Mouse (Mus musculus) T-helper 2 cell (primary cell): ENCODE results near the gene Foxj3.
"Not testable (repeated sequence)": the region's sequence is repeated elsewhere in the genome, so short reads cannot be mapped to it uniquely, and the experiment has no call there.

Experiments
- in situ Hi-C: fragments of 300-600 bp; cut with MboI, MseI; formaldehyde crosslinking; loops from one replicate; pipeline ENCODE4 v1.15.1; 2025; ENCODE audit warnings: high pct_unique_total_duplicates

Foxj3 gene

GRCm38 (mm10) chr4:119536615-119537014 lies at the start of gene Foxj3:
TSS of gene Foxj3 (plus strand) at chr4:119537004.
- in situ Hi-C loops = not testable (repeated sequence)

- in situ Hi-C loops = loop anchor here (5.0 to 25.0 kb wide), 2 partner anchors 32 to 1977 kb away; no protein-coding TSS in a partner anchor
Observed at GRCm38 (mm10) chr4:119489666-119490065, 47.1 kb upstream of the Foxj3 start.

- in situ Hi-C loops = loop anchor here (5.0 to 25.0 kb wide), 2 partner anchors 34 to 1979 kb away; no protein-coding TSS in a partner anchor
Observed at GRCm38 (mm10) chr4:119490806-119491205, 46.0 kb upstream of the Foxj3 start.

GRCm38 (mm10) chr4:119492291-119492932 lies 44.4 kb upstream of the Foxj3 start, which contains the start of gene Rimkla:
TSS of gene Rimkla (minus strand) at chr4:119492628.
- in situ Hi-C loops = loop anchor here (5.0 to 25.0 kb wide), 2 partner anchors 35 to 1980 kb away; no protein-coding TSS in a partner anchor

- in situ Hi-C loops = loop anchor here (5.0 to 25.0 kb wide), 2 partner anchors 36 to 1981 kb away; no protein-coding TSS in a partner anchor
Observed at GRCm38 (mm10) chr4:119492933-119493327, 43.9 kb upstream of the Foxj3 start.

DNA sequence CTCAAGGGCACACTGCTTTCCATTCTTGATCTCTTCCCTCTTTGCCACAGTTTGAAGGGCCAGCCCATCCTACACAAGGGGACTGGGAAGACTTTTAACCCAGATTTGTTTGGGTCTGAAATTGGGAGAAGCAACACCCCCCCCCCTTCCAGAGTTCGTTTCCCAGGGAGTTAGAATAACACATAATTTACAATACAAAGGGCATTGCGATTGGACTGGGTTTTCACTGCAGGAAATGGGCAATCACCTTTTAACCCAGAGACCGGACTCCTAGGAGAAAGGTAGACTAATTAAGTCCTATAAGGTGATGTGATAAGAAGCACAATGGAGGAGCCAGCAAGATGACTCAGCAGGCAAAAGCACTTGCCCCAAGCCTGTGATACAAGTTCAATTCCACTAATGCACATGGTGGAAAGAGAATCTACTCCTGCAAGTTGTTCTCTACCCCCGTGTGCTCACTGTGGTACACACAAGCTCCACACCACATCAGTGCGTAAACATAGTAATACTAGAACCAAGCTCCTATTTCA lies 38.4 kb upstream of the Foxj3 start:
- in situ Hi-C loops = loop anchor here (25.0 kb wide), 1 partner anchor 1986 kb away; no protein-coding TSS in a partner anchor

GRCm38 (mm10) chr4:119511591-119511990 lies 25.2 kb upstream of the Foxj3 start:
- in situ Hi-C loops = no loop called here

GRCm38 (mm10) chr4:119512731-119513141 lies 24.1 kb upstream of the Foxj3 start:
- in situ Hi-C loops = no loop called here

DNA sequence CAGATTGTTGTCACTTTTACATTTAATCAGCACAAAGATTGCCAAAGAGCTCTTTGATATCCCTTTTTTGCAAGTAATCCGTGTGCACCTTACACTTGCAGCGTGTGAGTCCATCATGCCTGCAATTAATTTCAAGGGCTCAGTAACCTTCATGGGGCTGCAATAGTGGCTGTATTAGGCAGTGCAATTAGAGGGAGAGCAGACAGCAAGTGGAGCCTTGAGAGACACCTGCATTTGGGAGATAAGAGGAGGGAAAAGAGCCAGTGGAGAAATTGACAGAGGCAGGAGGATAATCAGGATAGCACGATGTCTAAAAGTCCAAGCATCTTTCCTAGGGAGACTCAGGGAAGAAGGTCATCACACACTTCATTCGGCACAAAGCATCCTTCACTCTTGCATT lies 13.2 kb upstream of the Foxj3 start:
- in situ Hi-C loops = no loop called here

GRCm38 (mm10) chr4:119524010-119524409 lies 12.8 kb upstream of the Foxj3 start:
- in situ Hi-C loops = no loop called here

GRCm38 (mm10) chr4:119524466-119524865 lies 12.3 kb upstream of the Foxj3 start:
- in situ Hi-C loops = no loop called here

DNA sequence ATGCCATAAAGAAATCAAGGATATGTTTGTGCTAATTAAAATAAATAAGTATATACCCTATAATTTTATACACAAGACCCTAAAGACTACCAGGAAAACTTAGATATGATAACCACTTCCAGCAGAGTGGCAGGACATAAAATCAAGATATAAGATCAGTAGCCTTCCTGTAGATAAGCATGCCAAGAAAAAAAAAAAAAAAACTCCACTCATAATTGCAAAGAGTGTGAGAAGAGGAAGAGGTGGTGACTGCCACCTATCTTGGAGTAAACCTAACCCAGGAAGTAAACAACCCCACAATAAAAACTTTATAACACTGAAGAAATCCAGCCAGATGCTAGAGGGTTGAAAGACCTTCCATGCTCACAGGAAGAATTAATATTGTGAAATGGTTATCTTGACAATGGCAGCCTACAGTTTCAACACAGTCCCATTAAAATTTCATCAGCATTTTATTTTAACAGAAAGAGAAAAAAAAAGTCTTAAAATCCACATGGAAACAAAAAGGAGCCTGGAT lies 10.4 kb upstream of the Foxj3 start:
- in situ Hi-C loops = no loop called here

DNA sequence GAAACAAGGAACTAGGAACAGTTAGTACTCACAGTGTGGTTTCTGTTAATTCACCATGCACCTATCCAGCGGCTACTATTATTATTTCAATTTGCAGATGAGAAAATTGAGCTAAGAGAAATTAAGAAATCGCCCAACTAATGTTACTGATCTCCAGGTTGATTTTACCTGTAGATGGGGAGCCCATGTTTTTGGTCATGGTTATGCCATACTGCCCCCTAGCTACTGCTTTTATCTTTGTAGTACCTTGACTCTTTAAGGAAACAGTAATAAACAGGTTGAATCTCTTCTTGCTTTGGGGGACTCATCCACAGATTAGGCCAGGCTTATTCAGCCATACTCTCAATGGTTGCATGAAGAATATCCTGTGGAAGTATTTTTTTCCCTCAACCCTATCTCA lies 5.0 kb upstream of the Foxj3 start:
- in situ Hi-C loops = no loop called here

DNA sequence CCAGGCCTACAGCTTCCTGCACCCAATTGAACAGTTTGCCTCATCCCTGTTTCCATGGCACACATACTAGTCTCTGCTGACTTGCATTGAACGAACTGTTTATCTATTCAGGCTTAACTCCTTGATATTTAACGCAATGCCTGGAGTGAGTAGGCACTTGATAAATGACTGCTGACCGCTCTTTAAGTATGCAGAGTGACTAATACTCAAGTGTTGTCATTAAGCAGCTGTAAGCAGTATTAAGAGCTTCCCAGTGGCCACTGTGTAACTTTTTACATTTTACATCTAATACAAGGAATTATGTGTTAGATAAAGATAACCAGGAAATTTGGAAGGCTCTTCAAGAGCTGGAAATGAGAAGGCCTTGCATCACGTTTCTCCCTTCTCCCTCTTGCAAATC lies 1.7 kb upstream of the Foxj3 start:
- in situ Hi-C loops = no loop called here

DNA sequence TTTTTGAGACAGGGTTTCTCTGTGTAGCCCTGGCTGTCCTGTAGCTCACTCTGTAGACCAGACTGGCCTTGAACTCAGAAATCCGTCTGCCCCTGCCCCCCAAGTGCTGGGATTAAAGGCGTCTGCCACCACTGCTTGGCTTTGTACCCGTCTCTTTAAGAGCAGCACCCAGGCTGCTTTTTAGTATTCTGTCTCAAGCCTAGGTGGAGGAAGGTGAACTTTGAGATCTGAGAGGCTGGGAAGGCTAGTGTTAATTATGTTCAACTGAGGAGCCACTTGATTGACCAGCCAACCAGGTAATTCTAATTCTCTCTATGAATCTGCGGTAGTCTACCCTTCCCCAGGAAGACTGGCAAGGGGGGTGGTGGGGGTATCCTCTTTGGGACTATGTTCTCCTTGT lies 632 bp downstream of the Foxj3 start:
- in situ Hi-C loops = no loop called here

- in situ Hi-C loops = no loop called here
Observed at GRCm38 (mm10) chr4:119539031-119539824, 2.4 kb downstream of the Foxj3 start, which contains the start of gene Frg2f1. TSS of gene Frg2f1 (minus strand) at chr4:119539529.

GRCm38 (mm10) chr4:119539836-119540532 lies 3.2 kb downstream of the Foxj3 start:
- in situ Hi-C loops = no loop called here

DNA sequence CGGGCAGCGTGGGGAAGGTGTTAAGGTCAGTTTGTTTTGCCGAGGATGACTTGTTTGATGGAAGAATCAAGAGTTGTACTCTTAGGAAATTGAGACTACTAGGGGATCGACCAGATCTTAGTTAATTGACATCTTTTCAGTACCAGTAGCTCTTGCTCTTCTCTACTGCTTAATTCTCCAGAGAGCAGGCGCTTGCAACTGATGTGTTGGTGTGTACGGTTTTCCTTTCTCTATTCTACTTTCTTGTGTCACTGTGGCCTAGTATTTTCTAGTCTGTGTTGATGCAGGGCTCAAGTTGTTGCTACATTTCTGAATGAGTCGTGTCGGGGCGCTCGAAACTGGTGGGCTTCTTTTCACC lies 3.7 kb downstream of the Foxj3 start:
- in situ Hi-C loops = no loop called here

DNA sequence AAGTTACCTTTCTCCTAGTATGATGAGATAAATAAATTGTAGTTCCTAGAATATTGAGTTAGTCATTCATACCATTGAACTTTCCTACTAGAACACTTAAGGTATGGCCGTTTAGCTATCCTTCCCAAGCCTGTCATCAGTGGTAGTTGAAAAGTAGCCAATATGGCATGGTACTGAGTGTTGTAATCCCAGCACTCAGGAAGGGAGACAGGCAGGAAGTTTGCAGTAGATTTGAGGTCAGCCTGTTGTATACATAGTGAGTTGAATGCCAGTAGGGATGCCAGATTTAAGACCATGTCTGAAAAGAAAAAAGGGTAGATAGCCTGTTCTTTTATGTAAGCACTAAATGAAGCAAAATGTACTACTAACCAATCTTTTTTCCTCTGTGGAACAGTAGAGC lies 14.1 kb downstream of the Foxj3 start:
- in situ Hi-C loops = no loop called here

DNA sequence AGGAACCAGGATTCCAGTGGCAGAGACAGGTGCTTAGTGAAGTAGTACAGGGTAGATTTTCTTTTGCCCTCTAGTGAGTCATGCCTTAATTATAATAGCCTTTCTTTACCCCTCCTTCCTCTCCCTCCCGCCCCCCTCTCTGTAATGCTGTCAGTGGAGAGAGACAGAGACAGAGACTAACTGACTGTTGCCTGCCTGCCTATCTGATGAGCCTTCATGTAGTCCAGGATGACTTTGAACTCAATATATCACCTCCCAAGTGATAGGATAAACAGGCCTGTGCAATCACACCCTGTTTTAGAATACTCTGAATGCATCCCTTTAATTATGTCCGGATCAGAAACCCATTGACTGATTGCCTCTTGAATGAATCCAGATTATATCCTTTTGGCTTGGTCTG lies 18.7 kb downstream of the Foxj3 start:
- in situ Hi-C loops = no loop called here

DNA sequence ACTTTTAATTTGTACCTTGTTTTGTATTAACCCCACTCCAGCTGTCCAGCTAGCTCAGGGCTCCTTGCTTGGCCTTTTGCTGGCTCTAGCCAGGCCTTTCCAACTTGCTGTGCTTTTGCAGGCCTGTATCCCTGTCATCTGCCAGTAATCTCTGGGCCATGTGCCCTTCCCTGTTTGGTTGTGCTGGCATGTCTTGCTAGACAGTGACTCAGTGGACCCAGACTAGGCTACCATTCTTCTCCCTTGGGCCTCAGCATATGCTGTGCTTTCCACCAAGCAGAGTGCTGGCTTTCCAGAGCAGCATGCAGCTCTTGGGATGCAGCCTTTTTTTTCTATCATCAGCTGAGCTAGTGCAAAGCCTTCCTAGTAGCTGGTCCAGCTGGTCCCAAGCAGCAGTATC lies 26.3 kb downstream of the Foxj3 start:
- in situ Hi-C loops = no loop called here
